Mouse (Mus musculus): ENCODE measurements around the gene Usp38.

The Usp38 gene

DNA sequence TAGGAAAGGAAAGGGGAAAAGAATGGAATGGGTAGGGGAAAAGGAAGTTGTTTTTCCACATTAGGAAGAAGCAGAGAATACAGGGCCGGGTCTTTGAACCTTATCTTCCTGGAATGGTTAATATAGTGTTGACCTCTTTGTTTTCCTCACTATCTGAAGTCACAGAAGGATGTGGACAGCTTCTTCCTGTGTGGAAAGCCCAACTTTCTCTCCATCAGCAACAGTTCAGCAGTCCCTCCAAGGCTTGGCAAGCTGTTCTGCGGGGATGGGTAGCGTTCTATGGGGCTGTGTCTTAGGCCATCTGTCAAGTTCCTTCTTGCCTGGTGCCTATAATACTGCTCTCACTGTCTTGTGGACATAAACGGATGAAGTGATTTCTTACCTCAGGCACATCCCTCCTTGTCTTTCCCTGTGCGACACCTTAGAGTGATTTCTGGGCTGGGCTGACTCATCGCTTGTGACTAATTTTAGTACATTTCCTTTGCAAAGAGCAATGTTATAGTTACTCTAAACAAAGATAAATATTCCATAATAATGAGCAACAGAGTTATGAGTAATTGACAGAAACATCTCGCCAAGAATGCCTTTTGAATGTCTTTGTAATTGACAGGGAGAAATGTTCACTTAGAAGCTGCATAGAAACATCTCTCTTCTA is 52.7 kb downstream of the Usp38 start:
- no peak for DNase-seq (ENCODE audit: low read depth, low spot score)

GRCm38 (mm10) chr8:80961070-80961609 is 53.6 kb downstream of the Usp38 start:
- no peak for DNase-seq (ENCODE audit: low read depth, low spot score)

DNA sequence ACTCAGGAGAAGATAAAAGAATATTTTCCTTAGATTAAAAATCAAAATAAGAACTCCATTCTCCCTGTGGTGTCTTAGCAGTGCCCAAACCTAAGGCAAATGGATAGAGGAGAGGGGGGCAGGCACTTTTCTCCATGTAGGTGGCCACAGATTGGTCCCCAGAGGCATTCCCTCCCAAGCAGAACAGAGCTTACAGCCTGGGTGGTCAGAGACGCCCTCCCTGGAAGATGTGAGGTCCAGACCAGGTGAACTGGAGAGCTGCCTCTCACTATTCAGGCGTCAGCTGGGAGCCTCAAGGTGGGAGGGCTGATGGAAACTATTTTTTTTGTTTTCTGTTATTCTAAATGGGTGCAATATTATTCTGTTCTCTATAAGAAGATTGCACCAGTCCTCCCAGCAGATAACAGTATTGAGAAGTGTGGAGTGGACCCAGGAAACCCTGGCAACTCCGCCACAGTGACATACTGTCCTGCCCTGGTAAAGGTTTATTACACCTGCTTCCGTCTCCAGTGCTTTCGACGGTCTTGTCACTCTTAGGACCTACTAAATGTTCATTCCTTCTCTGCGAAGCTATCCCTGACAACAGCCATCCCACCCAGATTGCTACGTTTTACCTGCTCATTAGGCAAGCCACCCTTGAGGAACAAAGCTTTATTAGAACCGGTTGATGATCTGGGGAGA is 55.0 kb downstream of the Usp38 start:
- DNase-seq (ENCODE audit: low read depth, low spot score): no peak

DNA sequence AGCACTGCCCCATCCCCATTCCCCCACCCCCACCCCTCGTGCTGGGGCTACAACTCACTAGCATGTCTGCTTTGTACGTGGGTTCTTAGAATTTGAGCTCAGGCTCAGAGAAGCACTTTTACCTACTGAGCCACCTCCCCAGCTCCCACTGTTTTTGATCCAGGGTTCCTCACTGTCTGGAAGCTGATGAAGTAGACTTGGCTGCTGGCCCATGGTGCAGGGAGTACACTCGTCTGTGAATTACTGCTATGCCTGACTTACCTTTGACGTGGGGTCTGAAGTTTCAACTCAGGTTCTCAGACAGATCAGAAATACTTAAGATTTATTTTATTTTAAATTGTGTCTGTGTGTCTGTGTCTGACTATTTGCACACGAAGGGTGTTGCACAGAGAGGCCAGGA is 57.0 kb downstream of the Usp38 start:
- DNase-seq (ENCODE audit: low read depth, low spot score): no peak

DNA sequence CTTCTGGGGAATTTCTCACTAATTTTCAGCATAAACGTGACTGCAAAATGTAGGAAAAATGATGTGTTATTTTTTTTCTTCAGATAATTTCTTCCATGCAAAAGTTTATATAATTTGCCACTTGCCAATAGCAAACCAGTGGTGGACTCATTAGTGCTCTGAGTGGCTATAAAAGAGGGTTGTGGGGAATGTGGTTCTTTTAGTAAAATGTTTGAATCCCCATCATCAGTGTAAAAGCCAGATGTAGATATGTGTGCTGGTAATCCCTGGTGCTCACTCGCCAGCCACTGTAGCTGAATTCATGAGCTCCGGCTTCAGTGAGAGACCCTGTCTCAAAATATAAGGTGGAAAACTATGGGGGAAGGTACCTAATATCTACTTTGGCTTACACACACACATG is 61.8 kb downstream of the Usp38 start:
- no peak for DNase-seq (ENCODE audit: low read depth, low spot score)

DNA sequence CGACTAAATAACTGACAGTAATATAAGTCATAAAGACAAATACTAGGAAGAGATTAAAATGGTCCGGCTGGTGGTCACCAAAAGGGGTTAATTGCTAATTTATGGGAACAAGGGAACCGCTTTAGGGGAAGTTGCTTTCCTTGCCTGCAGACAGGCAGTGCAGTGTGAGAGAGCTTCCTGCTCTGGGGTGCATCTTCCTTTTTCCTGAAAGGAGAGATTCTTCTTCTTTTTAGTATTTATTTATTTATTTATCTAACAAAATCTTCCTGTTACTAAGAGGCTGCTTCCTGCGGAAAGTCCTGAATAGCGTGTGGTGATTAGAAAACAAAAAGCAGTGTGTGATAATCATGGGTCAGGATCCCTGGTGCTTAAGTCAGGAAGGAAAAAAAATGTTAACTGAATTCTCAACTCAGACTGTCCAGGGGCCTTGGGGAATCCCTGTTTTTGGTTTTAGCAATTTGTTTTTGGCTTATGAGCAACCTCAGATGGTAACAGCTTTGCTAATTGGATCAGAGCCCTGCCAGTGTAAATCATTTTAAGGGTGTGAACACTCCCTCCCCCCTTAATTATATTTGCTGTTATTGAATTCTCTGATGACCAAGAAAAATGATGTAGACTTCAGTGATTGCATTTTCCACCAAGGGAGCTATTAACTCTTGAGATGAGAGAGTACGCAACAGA is 62.4 kb downstream of the Usp38 start:
- no peak for DNase-seq (ENCODE audit: low read depth, low spot score)

- no peak for DNase-seq (ENCODE audit: low read depth, low spot score)
These were observed 66.1 kb downstream of the Usp38 start for GRCm38 (mm10) chr8:80948405-80949183.

GRCm38 (mm10) chr8:80943742-80944141 is 71.0 kb downstream of the Usp38 start:
- DNase-seq (ENCODE audit: low read depth, low spot score): no peak

- peak; percentile 22 for DNase-seq (ENCODE audit: low read depth, low spot score)
These were observed 73.1 kb downstream of the Usp38 start for GRCm38 (mm10) chr8:80941621-80942020.

GRCm38 (mm10) chr8:80937814-80938650 is 76.7 kb downstream of the Usp38 start:
- DNase-seq (ENCODE audit: low read depth, low spot score): no peak

All from ES-CJ7 (cell line).